Mouse (Mus musculus): ENCODE measurements around the gene Utrn.

DNA sequence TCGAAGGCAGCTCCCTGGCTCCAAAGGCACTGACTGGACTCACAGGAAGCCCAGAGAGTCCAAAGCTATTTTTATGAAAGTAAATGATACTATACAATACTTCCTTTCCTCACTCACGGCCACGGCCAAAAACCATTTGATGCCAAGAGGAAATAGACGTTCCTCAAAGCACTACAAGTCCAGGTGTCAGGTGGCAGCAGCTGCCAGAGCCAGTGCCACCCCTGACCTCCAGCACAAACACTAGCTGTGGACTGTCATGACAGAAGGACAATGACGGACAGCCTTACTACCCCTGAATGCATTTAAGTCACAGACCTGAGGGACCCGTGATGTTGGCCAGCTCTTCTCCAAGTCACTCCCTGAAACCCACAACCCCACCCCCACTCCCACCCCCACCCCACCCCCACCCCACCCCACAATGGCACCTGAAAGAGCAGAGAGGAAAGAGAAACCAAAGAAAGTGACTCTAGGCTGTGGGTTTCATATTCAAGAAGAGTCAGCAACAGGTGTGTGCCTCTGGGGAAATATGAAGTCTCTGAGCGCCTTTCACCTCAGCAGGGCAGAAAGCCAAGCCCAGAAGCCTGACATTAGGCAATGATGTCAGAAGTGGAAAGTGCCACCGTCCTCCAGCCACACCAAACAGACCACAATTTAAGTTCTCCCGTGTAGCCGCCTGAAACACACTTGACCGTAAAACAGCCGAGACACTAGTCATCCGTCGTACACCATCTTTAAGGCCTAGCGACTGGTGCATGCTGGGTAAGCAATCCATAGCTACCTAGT lies 45.5 kb downstream of the Utrn start:
- no peak for TF ChIP-seq EP300 (IDR thresholded peaks at IDR 0.05; ENCODE audit: low read depth)
- TF ChIP-seq CTCF (IDR thresholded peaks at IDR 0.05; ENCODE audit: low read depth) = no peak
